Mouse (Mus musculus) CH12.LX (cell line): ENCODE data around the gene Uvrag. TPM values are rescaled to one million over a fixed set of nuclear protein-coding genes. Genes with fewer than 3 reads are reported as not detected.

Experiments used
- DNase-seq: peaks from one replicate; pipeline ENCODE4 v3.0.0-alpha.2; 2013; ENCODE audit errors: extremely low read depth
- H3K27ac ChIP-seq: 2 replicates; pipeline ENCODE4 v1.5.1; 2012; ENCODE audit warnings: low read depth, mild to moderate bottlenecking, control low read depth, moderate library complexity; ENCODE audit not compliant: insufficient read depth
- H3K27me3 ChIP-seq: replicated peaks from 2 replicates; pipeline ENCODE3; 2012; ENCODE audit warnings: inconsistent platforms
- H3K36me3 ChIP-seq, 2 experiments: replicated peaks in 1 of 2; 2 replicates each; pipeline versions ENCODE3 to v1.6.1; 2012; ENCODE audit warnings: inconsistent platforms in 1 of 2, low read length in 1 of 2, mild to moderate bottlenecking in 1 of 2, mixed read lengths in 1 of 2, moderate library complexity in 1 of 2; ENCODE audit not compliant: control insufficient read depth in 1 of 2, insufficient read depth in 1 of 2
- H3K4me1 ChIP-seq, 2 experiments: 2 replicates each; pipeline ENCODE4 v1.6.1; 2012; ENCODE audit warnings: inconsistent platforms in 1 of 2, moderate library complexity in 1 of 2; ENCODE audit not compliant: insufficient read depth in 2 of 2, control insufficient read depth in 1 of 2
- H3K4me2 ChIP-seq: 2 replicates; pipeline ENCODE4 v1.6.1; 2012; ENCODE audit warnings: low read depth, mild to moderate bottlenecking, control low read depth; ENCODE audit not compliant: poor library complexity, insufficient read depth, severe bottlenecking
- H3K4me3 ChIP-seq, 3 experiments: fragments of 150-350 bp in 1 of 3; sonication (generic) in 1 of 3; replicated peaks in 1 of 3; 2 replicates each; pipeline versions ENCODE3 to v1.5.1; 2011 to 2012; ENCODE audit warnings: low read depth in 2 of 3, low read length in 2 of 3, mild to moderate bottlenecking in 2 of 3, moderate library complexity in 2 of 3, control low read depth in 1 of 3, improper control_type of control experiment in 1 of 3, inconsistent platforms in 1 of 3, mixed read lengths in 1 of 3; ENCODE audit not compliant: poor library complexity in 1 of 3
- H3K79me2 ChIP-seq: replicated peaks from 2 replicates; pipeline ENCODE4 v1.6.1; 2012; ENCODE audit warnings: mild to moderate bottlenecking, moderate library complexity; ENCODE audit not compliant: control insufficient read depth, poor library complexity, insufficient read depth, severe bottlenecking; ENCODE audit errors: extremely low read depth
- H3K9ac ChIP-seq: 2 replicates; pipeline ENCODE4 v1.6.1; 2012; ENCODE audit warnings: low read depth, mild to moderate bottlenecking, control low read depth, moderate library complexity; ENCODE audit not compliant: insufficient read depth
- H3K9me3 ChIP-seq: replicated peaks from 2 replicates; pipeline ENCODE3; 2012; ENCODE audit warnings: low read length, inconsistent platforms, mixed read lengths
- BHLHE40 ChIP-seq: IDR thresholded peaks from 2 replicates; pipeline ENCODE4 v1.6.1; 2011; ENCODE audit warnings: mild to moderate bottlenecking, low read depth, low read length, improper control_type of control experiment
- CHD1 ChIP-seq: IDR thresholded peaks from 2 replicates; pipeline ENCODE4 v1.6.1; 2012; ENCODE audit warnings: low read depth, low read length, improper control_type of control experiment, inconsistent platforms
- E2F4 ChIP-seq: IDR thresholded peaks from 2 replicates; pipeline ENCODE4 v1.6.1; 2011; ENCODE audit warnings: low read depth, low read length, improper control_type of control experiment; ENCODE audit not compliant: insufficient replicate concordance
- JUN ChIP-seq: IDR thresholded peaks from 2 replicates; pipeline ENCODE4 v1.6.1; 2011; ENCODE audit warnings: low read depth, mild to moderate bottlenecking, low read length, improper control_type of control experiment, moderate library complexity; ENCODE audit not compliant: insufficient read depth
- JUND ChIP-seq: conservative IDR thresholded peaks from 2 replicates; pipeline ENCODE4 v1.6.1; 2011; ENCODE audit warnings: low read depth, low read length, improper control_type of control experiment
- MAZ ChIP-seq: IDR thresholded peaks from 2 replicates; pipeline ENCODE4 v1.6.1; 2012; ENCODE audit warnings: low read depth, mild to moderate bottlenecking, inconsistent platforms, low read length, improper control_type of control experiment, moderate library complexity
- PAX5 ChIP-seq: IDR thresholded peaks from 2 replicates; pipeline ENCODE4 v1.6.1; 2012; ENCODE audit warnings: low read length, inconsistent platforms, mixed read lengths
- RAD21 ChIP-seq: IDR thresholded peaks from 2 replicates; pipeline ENCODE4 v1.6.1; 2011; ENCODE audit warnings: low read depth, mild to moderate bottlenecking, low read length, improper control_type of control experiment, moderate library complexity
- SIN3A ChIP-seq: IDR thresholded peaks from 2 replicates; pipeline ENCODE4 v1.6.1; 2012; ENCODE audit warnings: low read length, improper control_type of control experiment, inconsistent platforms
- SMC3 ChIP-seq: IDR thresholded peaks from 2 replicates; pipeline ENCODE4 v1.6.1; 2011; ENCODE audit warnings: low read depth, low read length, improper control_type of control experiment
- UBTF ChIP-seq: IDR thresholded peaks from 2 replicates; pipeline ENCODE4 v1.6.1; 2012; ENCODE audit warnings: low read depth, mild to moderate bottlenecking, inconsistent platforms, low read length, improper control_type of control experiment, moderate library complexity
- ZNF384 ChIP-seq: IDR thresholded peaks from 2 replicates; pipeline ENCODE4 v1.6.1; 2012; ENCODE audit warnings: low read depth, low read length, improper control_type of control experiment, inconsistent platforms
- dilution Hi-C: fragments of 300-500 bp; cut with MboI; formaldehyde crosslinking; loops from 2 replicates; pipeline ENCODE4 v1.14.3; 2020; ENCODE audit warnings: low sequenced_read_pairs; ENCODE audit not compliant: extremely low pct_unique_long_range_greater_than_20kb, extremely low pct_ligation_motif_present
- in situ Hi-C: fragments of 300-500 bp; cut with MboI; formaldehyde crosslinking; loops from 3 replicates; pipeline ENCODE4 v1.14.3; 2019; ENCODE audit warnings: low sequenced_read_pairs, low pct_ligation_motif_present, low pct_unique_long_range_greater_than_20kb, mixed read lengths
- polyA plus RNA-seq: library from polyadenylated mRNA; unstranded; fragments of >175 nt; gene quantifications from 2 replicates; pipeline ENCODE4 v1.2.1, GENCODE M21; 2012; ENCODE audit warnings: low read depth; ENCODE audit not compliant: insufficient read length
- total RNA-seq, 2 experiments: library from RNA; depleted of rRNA; stranded (reverse); fragments of 300-350 nt in 1 of 2; fragments of >200 nt in 1 of 2; gene quantifications; 2 replicates each; pipeline ENCODE4 v1.2.3; 2012 to 2014

Uvrag gene
- total and polyA plus RNA-seq, 3 experiments: 20.6 to 47.4 (median 37.5) TPM

- Histone ChIP-seq H3K4me3 (peak overlapping the region; percentile 92 to 97 (median 96)), H3K36me3 (peaks cover 0 to 23% of the 10 kb centered on the region in 2 experiments), H3K9ac (peak overlapping the region; percentile 83), H3K4me2 (peak overlapping the region; percentile 31; the same call in 1 of the 2 replicates), H3K9me3 (peaks cover 4% of the 10 kb centered on the region), H3K27me3 (no peaks in the 10 kb centered on the region), H3K79me2 (peaks cover 9% of the 10 kb centered on the region), H3K27ac (peak overlapping the region; percentile 23; the same call in 1 of the 2 replicates), H3K4me1 (peaks cover 8 to 53% of the 10 kb centered on the region in 2 experiments; a peak in 3 of 4 replicates)
- in situ Hi-C loops: no loop called here
- TF ChIP-seq UBTF (0 out of 2 replicates have a peak, but pooled peaks have one; percentile 41), CHD1 (0 out of 2 replicates have a peak, but pooled peaks have one; percentile 36), PAX5 (no peak), RAD21 (no peak), JUND (no peak)
- DNase-seq: no peak
- dilution Hi-C loops: no loop called here
Observed at GRCm38 (mm10) chr7:99140511-99140910, 430 bp downstream of the Uvrag start.

- H3K9ac ChIP-seq: peak overlapping the region; percentile 83
- peaks cover 0 to 27% of the 10 kb centered on the region in 2 experiments for H3K36me3 ChIP-seq
- H3K4me3 ChIP-seq: peak overlapping the region; percentile 92 to 97 (median 96)
- H3K27me3 ChIP-seq: no peaks in the 10 kb centered on the region
- H3K79me2 ChIP-seq: peaks cover 11% of the 10 kb centered on the region
- no peak for DNase-seq
- peak overlapping the region; percentile 31 for H3K4me2 ChIP-seq
- H3K9me3 ChIP-seq: peaks cover 10% of the 10 kb centered on the region
- TF ChIP-seq RAD21: no peak
- no peak for TF ChIP-seq SMC3
- TF ChIP-seq BHLHE40: peak; percentile 39; the same call in 1 of the 2 replicates
- no peak overlapping the region for H3K27ac ChIP-seq
- peaks cover 8 to 47% of the 10 kb centered on the region in 2 experiments; a peak in 3 of 4 replicates for H3K4me1 ChIP-seq
- in situ Hi-C loops: no loop called here
- dilution Hi-C loops: no loop called here
Observed at GRCm38 (mm10) chr7:99139841-99140491, 975 bp downstream of the Uvrag start.

GRCm38 (mm10) chr7:99137541-99137940, 3.4 kb downstream of the Uvrag start:
- dilution Hi-C loops: no loop called here
- DNase-seq: no peak
- Histone ChIP-seq H3K9me3 (peaks cover 10% of the 10 kb centered on the region), H3K36me3 (peaks cover 0 to 29% of the 10 kb centered on the region in 2 experiments), H3K27me3 (no peaks in the 10 kb centered on the region), H3K9ac (no peak overlapping the region), H3K4me2 (no peak overlapping the region), H3K4me1 (peaks cover 8 to 39% of the 10 kb centered on the region in 2 experiments; a peak in 3 of 4 replicates), H3K27ac (no peak overlapping the region), H3K79me2 (peaks cover 18% of the 10 kb centered on the region), H3K4me3 (no peak overlapping the region)
- in situ Hi-C loops: no loop called here
- TF ChIP-seq E2F4 (no peak), ZNF384 (peak; percentile 51), MAZ (no peak), SIN3A (no peak), JUN (no peak)
